Comparison of ENCODE assay signal across 8 mouse cellular contexts in genomic region chr12:91745758-91746290, GRCm38 (mm10). TPM values are rescaled to one million over a fixed set of nuclear protein-coding genes. Genes with fewer than 3 reads are reported as not detected.
DNase-seq lines count a peak whose midpoint lies in the region; ATAC-seq lines count a peak whose summit lies in the region.

No protein-coding gene starts in this region.

- peak overlapping the region; percentile 53 for H3K9ac ChIP-seq in heart, embryonic 11.5 days (ENCODE audit: low read depth, low read length)
- H3K9ac ChIP-seq in intestine, embryonic 15.5 days, result no peak overlapping the region
- H3K9ac ChIP-seq in liver, embryonic 16.5 days (ENCODE audit: low read depth, low read length), result peak overlapping the region; percentile 46

- no peaks in the 10 kb centered on the region for H3K9me3 ChIP-seq in heart, embryonic 11.5 days (replicated peaks; ENCODE audit: control insufficient read depth, low read length)
- no peaks in the 10 kb centered on the region for H3K9me3 ChIP-seq in intestine, embryonic 15.5 days
- no peaks in the 10 kb centered on the region for H3K9me3 ChIP-seq in liver, embryonic 16.5 days (replicated peaks; ENCODE audit: control insufficient read depth, low read length)

- DNase-seq in heart, postnatal 36 days, result no peak
- peak; percentile 47 for DNase-seq in embryo, embryonic 11.5 days (ENCODE audit: low read depth, low spot score)
- peak; percentile 31 for DNase-seq in thymus, postnatal 25 days
- no peak for DNase-seq in adrenal gland, adult 18-20 months (ENCODE audit: low spot score in 2 of 2)
- DNase-seq in cerebellum, adult 18-20 months, result no peak

- peak overlapping the region; percentile 33 for H3K4me3 ChIP-seq in heart, embryonic 11.5 days (ENCODE audit: low read depth, low read length)
- no peak overlapping the region for H3K4me3 ChIP-seq in intestine, embryonic 15.5 days (replicated peaks)
- peak overlapping the region; percentile 56 for H3K4me3 ChIP-seq in liver, embryonic 16.5 days (ENCODE audit: low read depth, low read length)

- H3K4me1 ChIP-seq in heart, embryonic 11.5 days (ENCODE audit: control insufficient read depth, insufficient read depth, low read length), result peaks cover 14% of the 10 kb centered on the region
- H3K4me1 ChIP-seq in intestine, embryonic 15.5 days (replicated peaks), result peaks cover 6% of the 10 kb centered on the region
- H3K4me1 ChIP-seq in liver, embryonic 16.5 days (ENCODE audit: control insufficient read depth, low read depth, low read length), result peaks cover 59% of the 10 kb centered on the region

- intact Hi-C loops in heart, postnatal 36 days (cut with DNase I), result no loop called here

- 26% methylated on average over 11 of the region's 11 CpGs for WGBS in heart, embryonic 11.5 days (ENCODE audit: insufficient replicate concordance)
- 46% methylated on average over 11 of the region's 11 CpGs for WGBS in intestine, embryonic 15.5 days
- WGBS in liver, embryonic 16.5 days (ENCODE audit: insufficient replicate concordance), result 16% methylated on average over 11 of the region's 11 CpGs

- no peaks in the 10 kb centered on the region for H3K36me3 ChIP-seq in heart, embryonic 11.5 days (ENCODE audit: control insufficient read depth, insufficient read depth, low read length)
- no peaks in the 10 kb centered on the region for H3K36me3 ChIP-seq in intestine, embryonic 15.5 days
- H3K36me3 ChIP-seq in liver, embryonic 16.5 days (ENCODE audit: control insufficient read depth, insufficient read depth), result no peaks in the 10 kb centered on the region

- peak; percentile 86 for ATAC-seq in heart, embryonic 11.5 days (replicated peaks; ENCODE audit: insufficient number of reproducible peaks, low FRiP score, low TSS enrichment)
- ATAC-seq in intestine, embryonic 15.5 days, result peak; percentile 50
- ATAC-seq in liver, embryonic 16.5 days (ENCODE audit: low read depth), result peak; percentile 90

- peak overlapping the region; percentile 23 for H3K4me2 ChIP-seq in heart, embryonic 11.5 days
- H3K4me2 ChIP-seq in intestine, embryonic 15.5 days (replicated peaks), result no peak overlapping the region
- H3K4me2 ChIP-seq in liver, embryonic 16.5 days (ENCODE audit: low read depth, low read length), result peak overlapping the region; percentile 55

- H3K27ac ChIP-seq in heart, embryonic 11.5 days (ENCODE audit: low read depth, low read length), result peak overlapping the region; percentile 82
- no peak overlapping the region for H3K27ac ChIP-seq in intestine, embryonic 15.5 days
- peak overlapping the region; percentile 85 for H3K27ac ChIP-seq in liver, embryonic 16.5 days (ENCODE audit: low read length)

- H3K27me3 ChIP-seq in heart, embryonic 11.5 days (ENCODE audit: control insufficient read depth, insufficient read depth, low read length), result no peaks in the 10 kb centered on the region
- H3K27me3 ChIP-seq in intestine, embryonic 15.5 days (replicated peaks), result no peaks in the 10 kb centered on the region
- H3K27me3 ChIP-seq in liver, embryonic 16.5 days (ENCODE audit: control insufficient read depth, insufficient read depth, low read depth, low read length), result no peaks in the 10 kb centered on the region

RNA-seq across cellular contexts. Expression of gene Ston2, which starts 42.4 kb away (rescaled TPM):
- 3.5 and 6.7 TPM in 2 replicates for polyA plus RNA-seq in heart, embryonic 11.5 days (2014; fragmentation: Nextera tagmentation; extraction: Ambion mirVana)
- total RNA-seq in heart, postnatal 36 days (2021), result 1 to 10 TPM; 3.7 to 3.8 TPM
- 6.5 and 7.4 TPM in 2 replicates for polyA plus RNA-seq in intestine, embryonic 15.5 days (2015; fragmentation: Nextera tagmentation; extraction: Ambion mirVana)
- polyA plus RNA-seq in liver, embryonic 16.5 days (2015; fragmentation: Nextera tagmentation; extraction: Ambion mirVana), result 10.6 and 10.8 TPM in 2 replicates
- 1 to 10 TPM; 3.7 to 8.3 TPM for total RNA-seq in adrenal gland, adult 18-20 months (2021)

Comparison
In these comparisons a context has a peak if more than half of its experiments do, and no peak if none do; other contexts are left out.
1. DNase-seq: peak in embryo, embryonic 11.5 days (single experiment) and thymus, postnatal 25 days (single experiment); none in heart, postnatal 36 days (0 of 2), adrenal gland, adult 18-20 months (0 of 2) and cerebellum, adult 18-20 months (0 of 2).
2. Peak in every context shown above with its lines, with median percentiles within 50 percentile points of each other: ATAC-seq.